Mouse (Mus musculus) stomach, postnatal 0 days (tissue): ENCODE results near the gene 2200002D01Rik.

Source experiments
- CTCF ChIP-seq: IDR thresholded peaks from 2 replicates; pipeline ENCODE4 v1.5.1; 2016; ENCODE audit warnings: antibody characterized with exemption, low read depth, mild to moderate bottlenecking, moderate library complexity
- EP300 ChIP-seq: optimal IDR thresholded peaks from 2 replicates; pipeline ENCODE3; 2016; ENCODE audit warnings: antibody characterized with exemption

GRCm38 (mm10) chr7:29293131-29294065, 45.1 kb upstream of the 2200002D01Rik start:
- TF ChIP-seq CTCF (no peak), EP300 (no peak)
